Mouse (Mus musculus) small intestine, adult 2 months (tissue): ENCODE results near the gene Cyp2b10.

Experiments used
- CTCF ChIP-seq: fragments of 200-500 bp; IDR thresholded peaks from 2 replicates; pipeline ENCODE4 v1.5.1; 2012; ENCODE audit warnings: low read depth, mild to moderate bottlenecking, control low read depth, inconsistent platforms, low read length, moderate library complexity, mixed read lengths; ENCODE audit not compliant: insufficient replicate concordance, insufficient read length; ENCODE audit errors: extremely low read depth
- POLR2A ChIP-seq: fragments of 200-500 bp; IDR thresholded peaks from 2 replicates; pipeline ENCODE4 v1.6.1; 2012; ENCODE audit warnings: low read depth, mild to moderate bottlenecking, control low read depth, inconsistent platforms, low read length, moderate library complexity

DNA sequence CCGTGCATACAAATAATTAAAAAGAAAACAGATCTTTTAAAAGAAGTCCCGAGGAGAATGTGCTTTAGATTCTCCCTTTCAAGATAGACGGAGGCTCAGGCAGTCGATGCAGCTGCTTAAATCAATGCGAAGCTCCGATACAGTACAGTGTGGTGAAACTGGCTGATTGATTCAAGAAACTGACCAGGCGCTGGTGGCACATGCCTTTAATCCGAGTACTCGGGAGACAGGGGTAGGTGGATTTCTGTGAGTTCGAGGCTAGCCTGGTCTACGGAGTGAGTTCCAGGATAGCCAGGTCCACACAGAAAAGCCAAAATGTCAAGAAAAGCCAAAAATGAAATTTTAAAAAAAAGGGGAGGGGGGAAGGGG, 49.0 kb upstream of the Cyp2b10 start:
- no peak for TF ChIP-seq CTCF
- no peak for TF ChIP-seq POLR2A
